9 mouse cellular contexts compared by ENCODE assay signal in genomic region chr11:83057863-83058262, GRCm38 (mm10). TPM values are rescaled to one million over a fixed set of nuclear protein-coding genes. Genes with fewer than 3 reads are reported as not detected.
DNase-seq lines count a peak whose midpoint lies in the region; ATAC-seq and TF ChIP-seq lines count a peak whose summit lies in the region.
"Had no signal": no experiment of that assay in that cellular context is flagged by ENCODE, and none has a peak within 500 bp of the region (broad histone marks: within the 10 kb centered on the region; RNA-seq: fewer than 3 reads in every experiment).

No protein-coding gene starts in this region.

- no peaks in the 10 kb centered on the region for H3K36me3 ChIP-seq in heart, postnatal 0 days (replicated peaks; ENCODE audit: control insufficient read depth, insufficient read depth, low read length)

- no peak for DNase-seq in frontal cortex, postnatal 36 days (ENCODE audit: low spot score in 2 of 2)
- peak; percentile 33 for DNase-seq in right cerebral cortex, adult 18-20 months
- no peak for DNase-seq in right cerebral cortex, postnatal 36 days (ENCODE audit: low spot score in 2 of 2)
- peak; percentile 3 for DNase-seq in cerebellum, adult 9-11 months
- peak; percentile 63 for DNase-seq in heart, postnatal 0 days (ENCODE audit: low spot score)
- peak; percentile 63 for DNase-seq in lung, postnatal 25 days (ENCODE audit: low spot score)
- DNase-seq in spleen, postnatal 36 days (ENCODE audit: low spot score in 2 of 2), result peak; percentile 45 to 69

- H3K4me1 ChIP-seq in heart, postnatal 0 days (ENCODE audit: control insufficient read depth, insufficient read depth), result no peaks in the 10 kb centered on the region

- 2% methylated on average over 5 of the region's 5 CpGs for WGBS in heart, postnatal 0 days

- H3K27me3 ChIP-seq in heart, postnatal 0 days (ENCODE audit: control insufficient read depth, insufficient read depth, low read length), result no peaks in the 10 kb centered on the region

- peak; percentile 79 for TF ChIP-seq CTCF in heart, postnatal 0 days (IDR thresholded peaks at IDR 0.05; ENCODE audit: low read depth)

- H3K9me3 ChIP-seq in heart, postnatal 0 days (replicated peaks; ENCODE audit: control insufficient read depth, low read length), result no peaks in the 10 kb centered on the region

- no peak overlapping the region for H3K4me3 ChIP-seq in heart, postnatal 0 days (ENCODE audit: low read depth, low read length)

- H3K4me2 ChIP-seq in heart, postnatal 0 days (ENCODE audit: low read depth, low read length), result no peak overlapping the region

- TF ChIP-seq EP300 in heart, postnatal 0 days (IDR thresholded peaks at IDR 0.05; ENCODE audit: low read depth), result no peak

- peak; percentile 50; the same call in 1 of the 2 replicates for ATAC-seq in frontal cortex, adult (ENCODE audit: low TSS enrichment)
- ATAC-seq in heart, postnatal 0 days (ENCODE audit: insufficient read depth, low read depth), result no peak

- no peak overlapping the region for H3K27ac ChIP-seq in heart, postnatal 0 days (ENCODE audit: low read depth)

- H3K9ac ChIP-seq in heart, postnatal 0 days (replicated peaks; ENCODE audit: low read depth, low read length), result no peak overlapping the region

RNA-seq across cellular contexts. Expression of gene Slfn2, which starts 7.0 kb away (rescaled TPM):
- total RNA-seq in heart, postnatal 0 days (2014; rRNA removed; ENCODE audit: low replicate concordance), result 3.7 and 5.2 TPM in 2 replicates
- 3.9 and 5.2 TPM in 2 replicates for polyA plus RNA-seq in heart, postnatal 0 days (2015; fragmentation: Nextera tagmentation; extraction: Ambion mirVana)

RNA-seq across cellular contexts. Expression of gene Slfn8, which starts 37.3 kb away (rescaled TPM):
- total RNA-seq in heart, postnatal 0 days (2014; rRNA removed; ENCODE audit: low replicate concordance), result 0.61 and 2.5 TPM in 2 replicates
- polyA plus RNA-seq in heart, postnatal 0 days (2015; fragmentation: Nextera tagmentation; extraction: Ambion mirVana), result 0.41 and 0.51 TPM in 2 replicates

RNA-seq across cellular contexts. Expression of gene Slfn1, which starts 58.8 kb away (rescaled TPM):
- total RNA-seq in heart, postnatal 0 days (2014; rRNA removed; ENCODE audit: low replicate concordance), result 0.31 TPM in 1 of 2 replicates, not detected in the other
- polyA plus RNA-seq in heart, postnatal 0 days (2015; fragmentation: Nextera tagmentation; extraction: Ambion mirVana), result 0.18 and 0.33 TPM in 2 replicates
- polyA plus RNA-seq: neural tube, embryonic 14.5 days had no signal

Comparison
In these comparisons a context has a peak if more than half of its experiments do, and no peak if none do; other contexts are left out.
1. DNase-seq: peak in right cerebral cortex, adult 18-20 months (single experiment), cerebellum, adult 9-11 months (single experiment), heart, postnatal 0 days (single experiment), lung, postnatal 25 days (single experiment) and spleen, postnatal 36 days (2 of 2); none in frontal cortex, postnatal 36 days (0 of 2) and right cerebral cortex, postnatal 36 days (0 of 2).